Mouse (Mus musculus) large intestine, adult 2 months (tissue): ENCODE data around the gene Ccnc. TPM values are rescaled to one million over a fixed set of nuclear protein-coding genes. Genes with fewer than 3 reads are reported as not detected.

ENCODE experiments used
- DNase-seq: peaks from one replicate; pipeline ENCODE4 v3.0.0-alpha.2; 2012; ENCODE audit warnings: low read depth, low spot score
- WGBS: fragments of 180-500 bp; shearing (Covaris S2); methylation state at CpG from one replicate; pipeline ENCODE4 v1.1.7; 2018; 5-methylcytosine and 5-hydroxymethylcytosine counted together
- polyA plus RNA-seq: library from polyadenylated mRNA; depleted of rRNA; stranded (reverse); fragments of >200 nt; gene quantifications from 2 replicates; pipeline ENCODE4 v1.2.3, GENCODE M21; 2012; rRNA removed

Ccnc gene
- polyA plus RNA-seq: 3.9 and 5.1 TPM in 2 replicates

DNA sequence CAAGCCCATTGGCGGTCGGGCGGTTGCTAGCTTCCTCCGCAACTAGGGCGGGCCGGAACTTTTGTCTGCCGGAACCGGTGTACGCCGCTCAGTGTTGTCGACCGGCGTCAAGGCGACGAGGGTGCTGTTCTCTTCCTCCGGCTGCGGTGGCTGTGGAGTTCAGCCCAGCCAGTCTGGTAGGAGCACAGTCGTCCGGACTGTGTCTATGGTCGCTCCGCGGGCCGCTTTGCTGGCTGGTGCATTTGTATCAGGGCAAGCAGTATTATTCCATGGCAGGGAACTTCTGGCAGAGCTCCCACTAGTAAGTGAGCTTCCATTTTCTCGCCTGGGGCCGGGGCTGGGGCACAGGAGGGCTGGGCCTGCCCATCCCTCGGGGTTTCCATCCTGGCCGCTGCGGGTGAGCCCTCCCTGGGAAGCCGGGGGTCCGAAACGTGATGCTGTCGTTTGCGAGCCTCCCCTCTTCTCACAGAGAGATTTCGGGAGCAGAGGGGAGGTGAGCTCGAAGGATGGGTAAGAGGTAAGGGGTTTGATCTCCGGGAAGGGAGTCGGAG, at the start of gene Ccnc:
Gene Ccnc (plus strand): TSS at position 87 of the 551 bp plus-strand sequence.
- under 1% methylated on average over 37 of the region's 37 CpGs for WGBS

GRCm38 (mm10) chr4:21678101-21678974, 49.2 kb upstream of the Ccnc start:
- WGBS: 2% methylated on average over 84 of the region's 84 CpGs
- DNase-seq: no peak

More for the DNA sequence above, at the start of gene Ccnc:
- peak; percentile 91 for DNase-seq

DNA sequence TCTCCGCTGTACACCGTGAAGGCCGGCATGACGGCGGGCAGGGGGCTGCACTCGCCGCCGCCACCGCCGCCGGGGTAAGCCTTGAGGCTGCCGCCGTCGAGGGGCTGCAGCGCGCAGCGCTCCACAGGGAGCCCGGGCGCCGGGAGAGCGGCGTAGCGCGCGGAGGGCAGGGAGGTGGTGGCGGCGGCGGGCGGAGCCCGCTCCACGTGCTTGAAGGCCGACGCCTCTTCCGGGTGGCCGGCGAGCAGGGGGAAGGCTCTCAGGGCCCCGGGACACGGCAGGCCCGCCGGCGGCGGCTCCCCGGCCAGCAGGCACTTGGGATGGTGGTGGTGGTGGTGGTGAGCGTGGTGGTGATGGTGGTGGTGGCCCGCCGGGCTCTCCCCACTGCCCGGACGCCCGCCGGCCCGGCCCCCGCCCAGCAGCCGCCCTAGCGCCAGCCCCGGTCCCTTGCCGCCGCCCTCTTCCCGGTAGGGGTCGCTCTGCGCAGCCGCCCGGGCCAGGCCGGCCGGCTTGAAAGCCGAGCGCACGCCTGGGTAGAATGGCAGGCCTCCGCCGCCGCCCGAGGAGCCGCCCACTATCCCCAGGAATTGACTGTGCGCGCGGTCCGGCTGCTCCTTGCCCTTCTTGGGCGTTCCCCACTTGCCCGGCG, 48.4 kb upstream of the Ccnc start:
- no peak for DNase-seq
- WGBS: 1% methylated on average over 68 of the region's 79 CpGs

DNA sequence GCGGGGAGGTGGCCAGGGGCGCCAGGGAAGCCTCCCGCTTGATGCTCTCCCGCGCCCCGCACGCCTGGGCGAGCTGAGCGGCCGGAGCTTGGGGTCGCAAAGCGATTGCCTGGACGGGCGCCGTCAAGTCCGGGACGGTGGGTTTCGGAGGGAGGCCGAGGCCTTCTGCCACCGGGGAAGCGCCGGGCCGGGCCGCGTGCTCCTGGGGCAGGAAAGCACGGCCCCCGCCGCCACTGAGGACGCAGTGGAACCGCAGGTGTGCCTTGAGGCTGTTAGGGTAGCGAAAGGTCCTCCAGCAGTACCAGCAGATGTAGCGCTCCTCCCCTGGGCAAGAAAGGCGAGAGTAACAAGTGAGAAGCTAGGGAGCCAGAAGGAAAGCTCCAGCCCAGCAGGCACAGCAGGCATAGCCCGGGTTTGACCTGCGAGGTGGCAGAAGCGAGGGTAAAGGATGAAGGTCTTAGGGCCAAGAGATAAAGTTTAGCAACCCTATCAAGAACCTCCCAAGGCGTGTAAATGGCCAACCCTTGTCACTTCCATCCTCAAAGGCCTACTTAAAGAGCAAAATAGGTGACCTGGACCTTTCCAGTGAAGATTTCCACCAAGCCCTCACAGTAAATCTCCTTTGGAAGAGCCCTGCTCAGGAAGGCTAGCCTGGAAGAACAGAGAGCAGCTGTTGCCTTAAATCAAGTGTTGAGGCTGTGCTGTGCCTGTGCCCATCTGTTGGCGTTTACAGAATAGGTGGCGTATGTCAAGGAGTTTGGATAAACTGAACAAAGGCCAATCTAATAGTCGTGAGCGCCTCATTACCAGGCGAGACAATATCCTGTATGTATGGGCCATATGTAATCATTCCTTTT, 47.6 kb upstream of the Ccnc start:
- WGBS: 9% methylated on average over 42 of the region's 42 CpGs
- DNase-seq: no peak

- WGBS: 7% methylated on average over 10 of the region's 10 CpGs
- DNase-seq: no peak
Measured at GRCm38 (mm10) chr4:21680971-21681370, 46.5 kb upstream of the Ccnc start.

DNA sequence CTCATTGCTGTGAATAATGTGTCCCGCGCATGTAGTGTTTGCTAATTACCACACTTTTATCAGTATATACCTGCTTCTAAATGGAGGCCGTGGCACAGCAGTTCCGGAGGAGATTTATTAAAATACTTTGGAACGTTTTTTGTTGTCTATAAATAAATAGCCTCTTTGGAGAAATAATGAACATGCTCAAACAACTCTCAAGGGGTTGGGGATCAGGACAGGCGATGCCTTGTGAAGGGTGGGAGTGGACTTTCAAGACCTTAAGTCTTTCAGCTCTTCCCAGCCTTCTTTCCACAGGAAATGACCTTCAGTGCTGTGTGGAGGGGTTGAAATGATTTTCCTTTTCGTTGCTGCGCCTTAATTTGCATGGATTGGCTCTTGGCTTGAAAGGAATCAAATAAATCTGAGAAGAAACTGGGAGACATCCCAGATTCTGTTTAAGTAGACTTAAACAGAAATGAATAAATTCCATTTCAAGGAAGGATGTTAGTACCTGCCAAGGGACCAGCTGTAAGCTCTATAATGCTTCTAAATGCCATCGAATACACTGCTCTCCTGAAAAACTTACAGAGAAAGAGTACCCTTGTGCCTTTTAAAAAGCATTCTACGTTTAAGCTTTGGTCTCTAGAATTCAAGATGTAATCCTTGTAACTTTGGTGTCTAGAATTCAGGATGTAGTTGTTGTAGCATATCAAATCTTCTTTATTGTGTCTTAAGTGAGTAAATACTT, 44.9 kb upstream of the Ccnc start:
- no peak for DNase-seq
- whole genome bisulfite sequencing: 14% methylated on average over 10 of the region's 10 CpGs

- 3% methylated on average over 14 of the region's 14 CpGs for whole genome bisulfite sequencing
- DNase-seq: no peak
Measured at GRCm38 (mm10) chr4:21684341-21684970, 43.0 kb upstream of the Ccnc start.

DNA sequence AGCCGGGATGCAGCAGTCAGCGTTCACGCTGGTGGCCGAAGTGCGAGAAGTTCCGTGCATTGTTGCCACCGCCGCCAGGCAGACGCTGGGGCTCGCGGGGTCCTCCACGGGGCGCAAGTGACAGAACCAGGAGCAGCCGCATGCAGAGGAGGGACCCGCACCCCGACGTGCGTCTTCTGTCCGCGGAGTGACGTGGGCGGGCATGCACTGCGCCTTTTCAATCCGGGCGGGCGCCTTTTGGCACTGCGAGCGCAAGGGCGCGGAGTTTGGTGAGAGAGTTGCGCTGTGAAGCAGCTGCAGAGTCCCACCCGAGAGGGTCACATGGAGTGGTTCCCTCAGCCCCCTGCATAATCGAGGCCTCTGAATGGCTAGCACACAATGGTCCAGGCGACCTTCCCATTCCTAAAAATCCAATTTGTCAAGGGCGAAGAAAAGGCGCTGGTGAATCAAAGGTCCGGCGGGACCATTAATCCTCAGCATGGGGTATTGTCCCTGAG, 41.9 kb upstream of the Ccnc start, which contains the start of gene Prdm13:
Gene Prdm13 (minus strand): TSS at position 369 of the 497 bp plus-strand sequence.
- 2% methylated on average over 38 of the region's 38 CpGs for WGBS
- DNase-seq: no peak

GRCm38 (mm10) chr4:21686416-21686815, 41.1 kb upstream of the Ccnc start:
- DNase-seq: no peak
- WGBS: 7% methylated on average over 11 of the region's 11 CpGs

GRCm38 (mm10) chr4:21686934-21687333, 40.6 kb upstream of the Ccnc start:
- no peak for DNase-seq
- 3% methylated on average over 5 of the region's 5 CpGs for WGBS

GRCm38 (mm10) chr4:21687783-21688702, 39.5 kb upstream of the Ccnc start:
- DNase-seq: no peak
- WGBS: 6% methylated on average over 38 of the region's 51 CpGs

DNA sequence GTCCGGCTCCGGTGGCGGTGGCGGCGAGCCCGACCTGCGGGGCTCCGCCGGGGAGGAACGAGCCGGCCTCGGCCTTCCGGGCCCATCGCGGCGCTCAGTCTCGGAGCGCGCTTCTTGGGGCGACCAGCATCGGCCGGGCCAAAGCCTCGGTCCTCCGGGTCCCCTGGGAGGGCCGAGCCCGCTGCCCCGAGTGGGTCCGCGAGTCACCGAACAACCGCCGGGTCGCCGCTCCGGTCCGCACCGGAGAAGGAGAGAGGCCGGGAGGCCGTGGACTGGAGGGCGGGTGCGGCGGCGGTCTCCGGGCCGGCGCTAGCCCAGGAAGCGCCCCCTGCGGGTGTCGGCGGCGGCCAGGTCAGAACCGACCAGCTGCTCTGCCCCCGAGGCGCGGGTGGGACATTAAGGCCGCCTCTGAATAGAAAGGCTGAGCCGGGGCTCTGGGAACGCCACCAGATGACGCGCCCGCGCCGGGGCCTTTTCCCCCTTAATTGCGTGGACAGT, 38.7 kb upstream of the Ccnc start:
- under 1% methylated on average over 64 of the region's 64 CpGs for WGBS
- DNase-seq: no peak

- WGBS: 7% methylated on average over 18 of the region's 18 CpGs
Measured at GRCm38 (mm10) chr4:21689492-21689941, 38.0 kb upstream of the Ccnc start.

DNA sequence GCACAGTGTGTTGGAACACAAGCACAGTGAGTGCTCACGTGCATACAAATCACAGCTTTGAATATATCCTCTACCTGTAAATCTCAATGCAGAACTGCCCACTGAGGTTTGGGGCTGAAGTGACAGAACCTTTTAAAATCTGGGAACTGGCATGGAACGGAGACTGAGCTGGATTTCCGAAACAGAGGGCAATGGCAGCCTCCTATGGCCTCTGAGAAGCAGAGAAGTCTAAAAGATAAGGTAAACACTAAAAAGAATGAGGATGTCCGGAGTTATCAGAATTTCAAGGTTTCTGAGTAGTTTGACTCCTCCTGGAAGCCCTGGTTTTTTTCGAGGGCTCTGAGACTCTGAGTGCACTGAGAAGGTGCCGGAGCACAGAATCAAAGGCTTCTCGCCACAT, 37.3 kb upstream of the Ccnc start:
- 10% methylated on average over 7 of the region's 7 CpGs for WGBS
- no peak for DNase-seq

More at GRCm38 (mm10) chr4:21689492-21689941, 38.0 kb upstream of the Ccnc start:
- DNase-seq: no peak

GRCm38 (mm10) chr4:21695638-21696254, 31.8 kb upstream of the Ccnc start:
- 30% methylated on average over 7 of the region's 7 CpGs for WGBS
- no peak for DNase-seq

GRCm38 (mm10) chr4:21705046-21705445, 22.5 kb upstream of the Ccnc start:
- DNase-seq: no peak
- WGBS: 38% methylated on average over 1 of the region's 1 CpGs

DNA sequence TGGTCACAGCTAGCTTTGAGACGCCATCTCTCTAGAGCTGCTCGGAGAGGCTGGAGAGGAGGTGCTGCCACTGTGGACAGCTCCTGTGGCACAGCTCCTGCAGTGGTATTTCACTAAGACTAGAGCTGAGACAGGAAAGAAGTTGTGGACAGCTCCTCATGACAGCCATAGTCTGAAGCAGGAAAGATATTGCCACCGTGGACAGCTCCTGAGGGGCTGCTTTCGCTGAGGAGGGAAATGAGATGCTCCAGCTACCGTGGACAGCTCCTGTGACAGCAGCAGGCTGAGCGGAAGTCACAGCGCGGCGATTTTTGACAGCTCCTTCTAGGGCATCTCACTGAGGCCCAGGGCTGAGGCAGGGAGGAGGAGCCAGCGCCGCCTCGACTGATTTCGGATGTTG, 15.4 kb upstream of the Ccnc start:
- DNase-seq: peak; percentile 21
- 4% methylated on average over 13 of the region's 13 CpGs for WGBS
